Mouse (Mus musculus) embryonic facial prominence, embryonic 11.5 days (tissue): Measurements from ENCODE around the gene Mapk8ip3. TPM values are rescaled to one million over a fixed set of nuclear protein-coding genes. Genes with fewer than 3 reads are reported as not detected.

Experiments
- ATAC-seq: fragments of 200-750 bp; cut with Nextera tagmentation; replicated peaks from 2 replicates; pipeline ENCODE4 v1.8.0; 2017; ENCODE audit warnings: low read depth; ENCODE audit not compliant: insufficient number of reproducible peaks, low FRiP score, low TSS enrichment
- DNase-seq: peaks from one replicate; pipeline ENCODE4 v3.0.0-alpha.2; 2015; ENCODE audit warnings: low spot score
- H3K27ac ChIP-seq: fragments of 300-500 bp; sonication (generic); replicated peaks from 2 replicates; pipeline ENCODE4 v1.5.1; 2014; ENCODE audit warnings: mild to moderate bottlenecking, low read depth, low read length, control low read depth
- H3K27me3 ChIP-seq: fragments of 300-500 bp; sonication (generic); 2 replicates; pipeline ENCODE4 v1.6.1; 2014; ENCODE audit warnings: mild to moderate bottlenecking, low read length, moderate library complexity, mixed read lengths; ENCODE audit not compliant: control insufficient read depth, insufficient read depth
- H3K36me3 ChIP-seq: fragments of 300-500 bp; sonication (generic); replicated peaks from 2 replicates; pipeline ENCODE4 v1.6.1; 2014; ENCODE audit warnings: low read depth, mild to moderate bottlenecking, low read length, moderate library complexity, mixed read lengths; ENCODE audit not compliant: control insufficient read depth, insufficient read depth
- H3K4me1 ChIP-seq: fragments of 300-500 bp; sonication (generic); 2 replicates; pipeline ENCODE4 v1.6.1; 2014; ENCODE audit warnings: low read length, mixed read lengths; ENCODE audit not compliant: control insufficient read depth, insufficient read depth
- H3K4me2 ChIP-seq: fragments of 300-500 bp; sonication (generic); 2 replicates; pipeline ENCODE4 v1.6.1; 2014; ENCODE audit warnings: low read depth, mild to moderate bottlenecking, control low read depth, low read length, moderate library complexity
- H3K4me3 ChIP-seq: fragments of 300-500 bp; sonication (generic); 2 replicates; pipeline ENCODE4 v1.5.1; 2014; ENCODE audit warnings: low read depth, low read length, control low read depth
- H3K9ac ChIP-seq: fragments of 300-500 bp; sonication (generic); replicated peaks from 2 replicates; pipeline ENCODE4 v1.6.1; 2014; ENCODE audit warnings: mild to moderate bottlenecking, control low read depth, low read length
- H3K9me3 ChIP-seq: fragments of 300-500 bp; sonication (generic); replicated peaks from 2 replicates; pipeline ENCODE4 v1.6.1; 2016; ENCODE audit warnings: mild to moderate bottlenecking, low read length, inconsistent platforms, mixed read lengths; ENCODE audit not compliant: control insufficient read depth
- WGBS: fragments of 180-500 bp; shearing (Covaris S2); extraction: QIAGEN DNeasy Blood & Tissue Kit; methylation state at CpG from one replicate; pipeline ENCODE4 v1.1.7; 2014; 5-methylcytosine and 5-hydroxymethylcytosine counted together
- polyA plus RNA-seq: library from polyadenylated mRNA; unstranded; fragments of >200 nt; fragmentation: Nextera tagmentation; extraction: Ambion mirVana; gene quantifications from 2 replicates; pipeline ENCODE4 v1.2.1, GENCODE M21; 2014

Mapk8ip3 gene
- polyA plus RNA-seq, 1 experiment from 2014 or later = 22.9 TPM

DNA sequence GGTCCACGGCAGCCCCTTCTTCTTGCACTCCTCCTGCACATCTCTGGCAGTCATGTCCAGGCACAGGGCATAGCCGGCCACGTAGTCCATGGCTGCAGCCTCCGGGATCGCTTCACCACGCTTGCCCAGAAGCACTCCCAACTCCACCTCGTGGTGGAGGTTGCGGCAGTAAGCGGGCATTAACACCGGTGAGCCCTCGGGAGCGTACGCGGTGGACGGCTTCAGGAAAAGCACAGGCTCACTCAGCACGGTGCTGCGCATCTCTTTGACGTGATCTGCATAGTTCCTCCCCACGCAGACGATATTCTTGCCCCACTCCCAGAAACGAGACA, 87.1 kb downstream of the Mapk8ip3 start:
- no peaks in the 10 kb centered on the region for H3K36me3 ChIP-seq
- H3K27me3 ChIP-seq = no peaks in the 10 kb centered on the region; the same call in 1 of the 2 replicates
- DNase-seq = peak; percentile 65

DNA sequence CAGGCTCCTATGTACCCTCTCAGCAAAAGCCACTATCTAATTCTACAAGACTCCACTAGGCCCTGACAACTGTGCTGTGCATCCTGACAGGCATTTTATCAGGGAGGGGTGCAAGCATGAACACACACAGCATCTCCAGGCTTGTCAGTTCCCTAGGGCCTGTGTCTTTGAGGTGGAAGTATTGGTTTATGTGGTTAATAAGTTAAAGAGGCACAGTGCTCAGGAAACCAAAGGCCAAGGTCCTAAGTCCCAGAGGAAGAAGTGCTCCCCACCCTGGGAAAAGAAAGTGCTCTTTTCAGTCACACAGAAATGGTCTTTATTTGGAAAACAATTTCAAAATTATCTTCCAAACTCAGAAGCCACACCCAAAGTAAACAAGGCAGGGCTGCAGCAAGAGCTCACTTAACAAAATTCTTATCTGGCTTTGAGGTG, 88.2 kb downstream of the Mapk8ip3 start:
- Histone ChIP-seq H3K4me2 (no peak overlapping the region), H3K4me3 (no peak overlapping the region), H3K9me3 (no peaks in the 10 kb centered on the region), H3K27me3 (no peaks in the 10 kb centered on the region; the same call in 1 of the 2 replicates), H3K4me1 (peaks cover 3% of the 10 kb centered on the region; the same call in 1 of the 2 replicates), H3K9ac (no peak overlapping the region), H3K36me3 (no peaks in the 10 kb centered on the region), H3K27ac (no peak overlapping the region)
- ATAC-seq (no peak), DNase-seq (no peak)

More for the DNA sequence above, 87.1 kb downstream of the Mapk8ip3 start:
- H3K4me2 ChIP-seq = peak overlapping the region; percentile 77
- peak overlapping the region; percentile 72 for H3K27ac ChIP-seq
- ATAC-seq = peak; percentile 51; the same call in 1 of the 2 replicates
- H3K9me3 ChIP-seq = no peaks in the 10 kb centered on the region
- peak overlapping the region; percentile 80 for H3K4me3 ChIP-seq
- peak overlapping the region; percentile 69 for H3K9ac ChIP-seq
- H3K4me1 ChIP-seq = peaks cover 3% of the 10 kb centered on the region; the same call in 1 of the 2 replicates
- under 1% methylated on average over 21 of the region's 21 CpGs for WGBS

DNA sequence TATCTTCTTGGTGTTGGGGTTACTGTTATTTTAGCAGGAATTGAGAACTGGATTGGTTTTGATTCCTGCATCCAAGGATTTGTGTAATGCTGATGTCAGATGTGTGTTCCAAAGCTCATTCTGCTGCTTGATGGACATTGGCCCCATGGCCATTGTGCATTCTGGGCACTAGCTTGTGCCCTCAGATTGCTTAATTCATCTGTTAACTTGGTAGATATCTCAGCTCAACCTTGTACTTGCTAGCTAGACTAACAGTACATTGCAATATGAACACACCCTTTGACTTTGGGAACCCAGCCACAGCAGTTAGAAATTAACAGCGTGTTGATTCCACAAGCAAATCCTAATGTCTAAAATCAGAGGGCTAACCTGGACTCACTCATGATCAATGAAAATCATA, 89.4 kb downstream of the Mapk8ip3 start:
- Histone ChIP-seq H3K4me2 (no peak overlapping the region), H3K36me3 (no peaks in the 10 kb centered on the region), H3K27me3 (no peaks in the 10 kb centered on the region; the same call in 1 of the 2 replicates), H3K9me3 (no peaks in the 10 kb centered on the region), H3K4me3 (no peak overlapping the region), H3K9ac (no peak overlapping the region), H3K27ac (no peak overlapping the region), H3K4me1 (peaks cover 3% of the 10 kb centered on the region; the same call in 1 of the 2 replicates)
- no peak for ATAC-seq
- no peak for DNase-seq
- WGBS = 95% methylated on average over 1 of the region's 1 CpGs

DNA sequence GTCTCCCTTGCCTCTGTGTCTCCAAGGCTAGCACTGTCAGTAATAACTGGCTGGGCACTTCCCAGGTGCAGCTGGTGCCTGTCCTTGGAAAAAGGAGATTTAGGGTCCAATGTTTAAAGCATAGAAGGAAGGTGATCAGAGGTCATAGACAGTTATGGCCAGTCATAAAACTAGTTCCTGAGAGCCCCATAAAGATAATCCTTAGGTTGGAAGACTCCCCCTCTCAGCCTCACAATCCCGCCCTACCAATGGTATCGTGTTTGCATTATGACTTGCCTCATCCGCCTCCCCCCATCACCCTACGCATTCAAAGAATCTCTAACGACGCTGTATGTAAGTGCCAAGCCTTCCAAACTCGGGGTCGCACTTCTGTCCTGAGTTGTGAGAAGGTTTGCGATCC, 92.3 kb downstream of the Mapk8ip3 start:
- H3K4me1 ChIP-seq = no peaks in the 10 kb centered on the region
- no peak for DNase-seq
- WGBS = 54% methylated on average over 9 of the region's 9 CpGs
- H3K4me3 ChIP-seq = no peak overlapping the region
- no peaks in the 10 kb centered on the region for H3K27me3 ChIP-seq
- ATAC-seq = no peak
- H3K36me3 ChIP-seq = no peaks in the 10 kb centered on the region
- H3K9ac ChIP-seq = no peak overlapping the region
- H3K9me3 ChIP-seq = no peaks in the 10 kb centered on the region
- H3K4me2 ChIP-seq = no peak overlapping the region
- no peak overlapping the region for H3K27ac ChIP-seq

DNA sequence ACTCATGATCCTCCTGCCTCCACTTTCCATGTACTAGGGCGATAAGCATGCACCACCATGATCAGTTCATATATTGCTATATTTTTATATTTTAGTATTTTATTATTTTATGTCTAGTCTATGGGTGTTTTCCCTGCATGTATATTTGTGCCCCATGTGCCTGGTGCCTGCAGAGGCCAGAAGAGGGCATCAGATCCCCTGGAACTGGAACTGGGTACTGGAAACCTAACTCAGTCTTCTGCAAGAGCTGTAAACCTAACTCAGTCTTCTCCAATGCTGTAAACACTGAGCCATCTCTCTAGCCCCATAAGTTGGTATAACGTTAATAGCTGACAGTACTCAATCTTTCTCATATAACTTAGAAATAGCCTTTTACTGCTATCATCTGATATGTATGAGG, 94.1 kb downstream of the Mapk8ip3 start:
- H3K9ac ChIP-seq = no peak overlapping the region
- H3K27me3 ChIP-seq = no peaks in the 10 kb centered on the region
- no peak for DNase-seq
- H3K27ac ChIP-seq = no peak overlapping the region
- no peak overlapping the region for H3K4me3 ChIP-seq
- no peaks in the 10 kb centered on the region for H3K36me3 ChIP-seq
- no peak for ATAC-seq
- no peak overlapping the region for H3K4me2 ChIP-seq
- H3K9me3 ChIP-seq = no peaks in the 10 kb centered on the region
- no peaks in the 10 kb centered on the region for H3K4me1 ChIP-seq
- WGBS = 47% methylated on average over 2 of the region's 2 CpGs

Other genes starting within 250 kb of the Mapk8ip3 start
- gene Syngr3, start 247.0 kb downstream of the Mapk8ip3 start, polyA plus RNA-seq = 6.2 and 6.6 TPM in 2 replicates
- 46.8 and 52.4 TPM in 2 replicates for gene Gfer, start 240.8 kb downstream of the Mapk8ip3 start, polyA plus RNA-seq
- 1.1 and 2.7 TPM in 2 replicates for gene Noxo1, start 240.7 kb downstream of the Mapk8ip3 start, polyA plus RNA-seq
- 96.3 and 102 TPM in 2 replicates for gene Tbl3, start 229.3 kb downstream of the Mapk8ip3 start, polyA plus RNA-seq
- gene Rnf151, start 218.9 kb downstream of the Mapk8ip3 start, polyA plus RNA-seq = 0.18 and 0.24 TPM in 2 replicates
- gene Rps2, start 218.9 kb downstream of the Mapk8ip3 start, polyA plus RNA-seq = 1,371 and 1,480 TPM in 2 replicates
- 191 and 217 TPM in 2 replicates for gene Ndufb10, start 212.5 kb downstream of the Mapk8ip3 start, polyA plus RNA-seq
- gene Rpl3l, start 209.2 kb downstream of the Mapk8ip3 start, polyA plus RNA-seq = not detected in 2 replicates
- 23.6 and 24.3 TPM in 2 replicates for gene Msrb1, start 200.3 kb downstream of the Mapk8ip3 start, polyA plus RNA-seq
- gene Hs3st6, start 184.0 kb downstream of the Mapk8ip3 start, polyA plus RNA-seq = 4.3 and 4.7 TPM in 2 replicates
- gene Meiob, start 132.7 kb downstream of the Mapk8ip3 start, polyA plus RNA-seq = not detected in 2 replicates
- 23.2 and 24.1 TPM in 2 replicates for gene Hagh, start 96.8 kb downstream of the Mapk8ip3 start, polyA plus RNA-seq
- 21.7 and 23.0 TPM in 2 replicates for gene Fahd1, start 86.6 kb downstream of the Mapk8ip3 start, polyA plus RNA-seq
- gene Igfals, start 71.0 kb downstream of the Mapk8ip3 start, polyA plus RNA-seq = 0.14 TPM in 2 replicates
- 61.0 and 63.9 TPM in 2 replicates for gene Nubp2, start 50.6 kb downstream of the Mapk8ip3 start, polyA plus RNA-seq
- gene Spsb3, start 50.3 kb downstream of the Mapk8ip3 start, polyA plus RNA-seq = 34.8 and 39.8 TPM in 2 replicates
- gene Eme2, start 41.9 kb downstream of the Mapk8ip3 start, polyA plus RNA-seq = 15.9 and 18.2 TPM in 2 replicates
- gene Mrps34, start 41.9 kb downstream of the Mapk8ip3 start, polyA plus RNA-seq = 68.6 and 84.7 TPM in 2 replicates
- gene Nme3, start 40.5 kb downstream of the Mapk8ip3 start, polyA plus RNA-seq = 49.4 and 52.8 TPM in 2 replicates
- 245 and 249 TPM in 2 replicates for gene Jpt2, start 23.7 kb upstream of the Mapk8ip3 start, polyA plus RNA-seq
- 9.7 and 10.1 TPM in 2 replicates for gene Cramp1l, start 78.8 kb upstream of the Mapk8ip3 start, polyA plus RNA-seq
- 18.4 and 22.1 TPM in 2 replicates for gene Ift140, start 79.1 kb upstream of the Mapk8ip3 start, polyA plus RNA-seq
- gene Tmem204, start 146.6 kb upstream of the Mapk8ip3 start, polyA plus RNA-seq = 9.6 and 11.7 TPM in 2 replicates
- gene Telo2, start 179.0 kb upstream of the Mapk8ip3 start, polyA plus RNA-seq = 20.6 and 26.7 TPM in 2 replicates
- gene Ptx4, start 183.8 kb upstream of the Mapk8ip3 start, polyA plus RNA-seq = 0.32 and 0.71 TPM in 2 replicates
- gene Clcn7, start 196.4 kb upstream of the Mapk8ip3 start, polyA plus RNA-seq = 19.8 and 21.6 TPM in 2 replicates
- gene Ccdc154, start 225.5 kb upstream of the Mapk8ip3 start, polyA plus RNA-seq = not detected in 2 replicates
- gene Gm38655, start 238.5 kb upstream of the Mapk8ip3 start, polyA plus RNA-seq = not detected in 2 replicates
- gene BC003965, start 247.6 kb upstream of the Mapk8ip3 start, polyA plus RNA-seq = 31.8 and 33.1 TPM in 2 replicates